ENCODE assay signal across 9 mouse cellular contexts in genomic region chr14:120868494-120868893, GRCm38 (mm10). TPM values are rescaled to one million over a fixed set of nuclear protein-coding genes. Genes with fewer than 3 reads are reported as not detected.
DNase-seq lines count a peak whose midpoint lies in the region; ATAC-seq and TF ChIP-seq lines count a peak whose summit lies in the region.
"Had no signal": no experiment of that assay in that cellular context is flagged by ENCODE, and none has a peak within 500 bp of the region (broad histone marks: within the 10 kb centered on the region; RNA-seq: fewer than 3 reads in every experiment).

No protein-coding gene starts in this region.

- 60% methylated on average over 8 of the region's 8 CpGs for WGBS in limb, embryonic 14.5 days
- 86% methylated on average over 8 of the region's 8 CpGs for WGBS in limb, embryonic 10.5 days

- H3K4me1 ChIP-seq in limb, embryonic 14.5 days (ENCODE audit: control insufficient read depth, insufficient read depth, low read length): no peaks in the 10 kb centered on the region; the same call in 1 of the 2 replicates
- H3K4me1 ChIP-seq in limb, embryonic 10.5 days: no peaks in the 10 kb centered on the region

- TF ChIP-seq POLR2A in limb, embryonic 14.5 days (IDR thresholded peaks at IDR 0.05; ENCODE audit: borderline replicate concordance, extremely low read depth, insufficient read depth, insufficient read length): no peak

- no peak overlapping the region for H3K9ac ChIP-seq in limb, embryonic 14.5 days (ENCODE audit: low read depth, low read length, severe bottlenecking)
- H3K9ac ChIP-seq: limb, embryonic 15.5 days had no signal

- no peak overlapping the region for H3K4me2 ChIP-seq in limb, embryonic 14.5 days (replicated peaks; ENCODE audit: low read depth, low read length, severe bottlenecking)
- H3K4me2 ChIP-seq: limb, embryonic 15.5 days had no signal

- H3K27me3 ChIP-seq in limb, embryonic 14.5 days (ENCODE audit: control insufficient read depth, insufficient read depth, low read length): no peaks in the 10 kb centered on the region
- H3K27me3 ChIP-seq in limb, embryonic 10.5 days (ENCODE audit: low read depth, poor library complexity, severe bottlenecking): no peaks in the 10 kb centered on the region
- H3K27me3 ChIP-seq: limb, embryonic 15.5 days had no signal

- no peak overlapping the region for H3K27ac ChIP-seq in limb, embryonic 14.5 days (replicated peaks; ENCODE audit: low read depth, low read length)
- H3K27ac ChIP-seq in limb, embryonic 10.5 days: no peak overlapping the region
- H3K27ac ChIP-seq: limb, embryonic 15.5 days had no signal

- H3K9me3 ChIP-seq in limb, embryonic 14.5 days (ENCODE audit: control insufficient read depth, low read length): no peaks in the 10 kb centered on the region
- H3K9me3 ChIP-seq in limb, embryonic 10.5 days (replicated peaks): 0 out of 2 replicates have a peak, but pooled peaks cover 1% of the 10 kb centered on the region
- H3K9me3 ChIP-seq: limb, embryonic 15.5 days had no signal

- H3K4me3 ChIP-seq in limb, embryonic 14.5 days (replicated peaks; ENCODE audit: low read length): no peak overlapping the region
- H3K4me3 ChIP-seq in limb, embryonic 10.5 days: no peak overlapping the region
- H3K4me3 ChIP-seq: limb, embryonic 15.5 days had no signal

- H3K36me3 ChIP-seq in limb, embryonic 14.5 days (ENCODE audit: control insufficient read depth, insufficient read depth, low read length): no peaks in the 10 kb centered on the region
- H3K36me3 ChIP-seq in limb, embryonic 10.5 days: no peaks in the 10 kb centered on the region
- H3K36me3 ChIP-seq: limb, embryonic 15.5 days had no signal

- DNase-seq in adrenal gland, adult (ENCODE audit: inconsistent age in 2 of 2, low spot score in 1 of 2): peak; percentile 41 to 79
- DNase-seq in adrenal gland, adult 8-10 months: no peak
- peak; percentile 66 for DNase-seq in limb, embryonic 14.5 days (ENCODE audit: low spot score)
- no peak for DNase-seq in limb, embryonic 10.5 days (ENCODE audit: low spot score)
- DNase-seq in gastrocnemius, postnatal 25 days: peak; percentile 12
- DNase-seq in lung, postnatal 25 days (ENCODE audit: low spot score): peak; percentile 45
- DNase-seq in thymus, postnatal 14 days: no peak
- no peak for DNase-seq in cerebellum, adult 9-11 months

- ATAC-seq in limb, embryonic 14.5 days (ENCODE audit: low FRiP score, low read depth): peak; percentile 6; the same call in 1 of the 2 replicates

RNA-seq across cellular contexts. Expression of gene Ipo5, which starts 42.5 kb away (rescaled TPM):
- 10 to 100 TPM; 73.4 to 85.3 (median 75.3) TPM for total RNA-seq in adrenal gland, adult 8-10 months (2022)
- polyA plus RNA-seq in limb, embryonic 14.5 days (2012; rRNA removed): 69.1 and 85.0 TPM in 2 replicates
- 95.2 and 99.2 TPM in 2 replicates for polyA plus RNA-seq in limb, embryonic 14.5 days (2014; fragmentation: Nextera tagmentation; extraction: Ambion mirVana)
- 122 and 139 TPM in 2 replicates for polyA plus RNA-seq in limb, embryonic 10.5 days (2016; fragmentation: Nextera tagmentation; extraction: Ambion mirVana)
- 10 to 100 TPM; 96.2 to 99.5 TPM for total RNA-seq in gastrocnemius, postnatal 25 days (2021)

Comparison
In these comparisons a context has a peak if more than half of its experiments do, and no peak if none do; other contexts are left out.
1. DNase-seq: peak in adrenal gland, adult (2 of 2), limb, embryonic 14.5 days (single experiment), gastrocnemius, postnatal 25 days (single experiment) and lung, postnatal 25 days (single experiment); none in adrenal gland, adult 8-10 months (single experiment), limb, embryonic 10.5 days (single experiment), thymus, postnatal 14 days (single experiment) and cerebellum, adult 9-11 months (single experiment).